Mouse (Mus musculus): ENCODE measurements at regions not wholly inside any gene's neighbourhood (a gene's known extent, or its start where the extent isn't known, plus 50 kb on each side); places are given as distances from the start of the nearest gene placed in this dataset.

GRCm38 (mm10) chr10:17630861-17631581, 92.0 kb upstream of the Cited2 start:
- DNase-seq (ENCODE audit: low spot score in 2 of 2) = no peak

DNA sequence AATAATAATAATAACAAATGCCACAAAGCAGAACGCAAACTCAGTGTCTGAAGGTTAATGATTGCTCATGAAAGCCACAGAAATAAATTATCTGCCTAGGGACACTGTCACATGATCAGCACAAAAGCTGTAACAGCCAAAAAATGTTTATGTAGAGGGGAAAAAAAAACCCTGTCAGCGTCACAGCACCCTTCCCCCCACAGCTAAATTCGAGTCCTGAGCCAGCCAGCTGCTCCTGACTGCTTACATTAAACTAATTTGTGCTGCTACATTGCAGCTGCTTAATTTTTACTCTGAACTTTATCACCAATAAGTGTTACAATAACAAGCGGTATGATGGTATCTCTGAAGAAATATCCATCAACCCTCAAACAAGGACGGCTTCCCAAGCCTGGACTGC, 91.2 kb upstream of the Cited2 start:
- DNase-seq (ENCODE audit: low spot score in 2 of 2) = no peak

GRCm38 (mm10) chr10:17632959-17633674, 89.9 kb upstream of the Cited2 start:
- DNase-seq (ENCODE audit: low spot score in 2 of 2) = no peak

DNA sequence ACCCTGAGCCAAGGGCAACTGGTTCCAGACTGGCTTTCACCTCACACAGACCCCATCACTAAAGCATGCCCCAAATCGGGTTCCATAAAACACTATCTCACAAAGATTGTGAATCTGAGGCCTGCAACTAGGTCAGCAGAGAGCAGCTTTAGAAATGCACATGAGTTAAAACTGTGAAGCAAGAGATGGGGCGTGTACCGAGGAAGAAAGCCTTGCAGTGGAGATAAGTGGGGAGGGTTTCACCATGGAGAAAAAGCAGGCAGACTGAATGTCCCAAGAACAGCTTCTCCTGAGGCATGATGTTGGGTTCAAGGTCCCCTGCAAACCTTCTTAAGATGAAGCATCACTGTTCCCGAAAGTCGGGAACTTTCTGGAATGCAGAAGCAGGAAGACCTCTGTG, 77.7 kb upstream of the Cited2 start:
- no peak for DNase-seq (ENCODE audit: low spot score in 2 of 2)

DNA sequence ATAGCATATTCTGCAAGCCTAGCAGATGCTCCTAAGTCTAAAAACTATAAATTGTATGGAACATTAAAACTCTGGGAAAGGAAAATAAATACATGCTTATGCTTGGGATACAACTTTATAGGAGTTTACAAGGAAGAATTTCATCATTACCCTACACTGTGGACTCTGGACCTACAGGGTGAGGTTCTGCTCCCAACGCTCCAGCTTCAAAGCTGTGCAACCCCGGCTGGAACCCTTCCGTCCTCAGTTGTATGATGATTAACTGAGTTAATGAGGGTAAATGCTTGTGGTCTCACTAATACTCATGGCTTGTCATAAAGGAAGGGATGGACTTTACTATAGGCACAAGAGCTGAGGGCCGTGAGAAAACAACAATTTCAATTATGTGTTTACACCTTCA, 76.6 kb upstream of the Cited2 start:
- no peak for DNase-seq (ENCODE audit: low spot score in 2 of 2)

GRCm38 (mm10) chr10:17648077-17648476, 74.9 kb upstream of the Cited2 start:
- no peak for DNase-seq (ENCODE audit: low spot score in 2 of 2)

DNA sequence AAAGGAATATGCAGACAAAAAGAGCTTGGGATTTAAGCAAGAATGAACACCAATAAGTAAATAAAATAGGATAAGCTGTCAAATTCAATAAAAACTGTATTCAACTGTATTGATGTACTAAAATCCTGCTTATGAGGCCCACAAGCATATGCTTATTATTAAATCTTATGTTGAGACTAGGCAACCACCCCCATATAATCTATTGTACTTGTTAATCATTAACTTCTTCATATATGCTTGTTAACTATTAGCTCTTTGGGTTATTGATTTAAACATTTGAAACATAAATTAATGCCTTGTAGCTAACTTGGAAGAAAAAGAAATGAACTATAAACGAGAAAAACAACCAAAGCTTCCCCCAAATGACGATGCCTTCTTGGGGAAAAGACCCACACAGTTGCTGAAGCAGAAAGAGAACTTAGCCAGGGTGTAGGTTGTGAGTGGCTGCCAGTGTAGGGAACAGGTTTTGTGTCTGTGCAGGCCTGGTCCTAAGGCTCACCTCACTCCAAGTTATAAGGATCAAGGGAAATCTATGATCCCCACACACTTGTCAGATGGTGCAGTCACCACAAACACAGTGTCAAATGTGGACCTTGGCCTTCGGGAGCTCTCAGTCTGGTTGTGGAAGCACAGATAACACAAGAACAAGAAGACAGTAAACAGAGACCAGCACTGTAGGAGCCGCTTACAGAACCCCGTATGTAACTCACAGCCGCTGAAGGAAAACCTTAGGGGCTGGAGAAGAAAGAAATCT, 71.8 kb upstream of the Cited2 start:
- no peak for DNase-seq (ENCODE audit: low spot score in 2 of 2)

DNA sequence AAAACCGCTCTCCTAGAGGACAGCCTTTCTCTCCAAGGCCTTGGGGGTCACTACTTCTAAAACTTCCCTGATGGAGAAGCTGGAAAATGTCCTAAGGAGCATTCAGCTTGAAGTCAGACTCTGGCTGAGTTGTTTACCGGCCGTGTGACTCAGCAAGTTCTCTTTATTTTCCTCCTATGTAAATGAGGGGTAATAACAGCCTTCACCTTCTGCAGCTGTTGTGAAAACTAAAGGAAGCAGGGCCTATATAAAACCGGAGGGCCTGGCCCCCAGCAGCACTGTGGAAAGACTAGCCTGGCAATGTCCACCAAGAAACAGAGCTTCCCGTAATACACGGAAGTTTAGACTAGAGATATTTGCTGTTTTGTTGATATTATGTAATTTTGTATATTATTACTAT, 69.7 kb upstream of the Cited2 start:
- DNase-seq (ENCODE audit: low spot score in 2 of 2) = no peak

DNA sequence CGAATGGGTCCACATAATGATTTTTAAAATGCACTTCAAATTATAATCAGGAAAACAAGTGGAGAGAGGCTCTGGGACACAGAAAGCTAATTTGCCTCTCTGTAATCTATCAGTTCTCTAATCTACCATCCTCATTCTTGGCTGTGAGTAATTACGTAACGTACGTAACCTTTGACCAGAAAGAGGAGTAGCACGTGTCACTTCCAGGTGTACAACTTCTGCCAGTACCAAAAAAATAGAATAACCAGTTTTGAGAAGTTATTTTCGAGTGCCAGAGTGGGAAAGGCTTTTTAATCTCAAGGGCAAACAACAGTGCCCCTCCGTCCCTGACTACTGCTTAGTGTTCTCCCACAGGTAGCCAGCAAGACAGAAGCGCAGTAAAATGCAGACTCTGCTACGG, 69.2 kb upstream of the Cited2 start:
- no peak for DNase-seq (ENCODE audit: low spot score in 2 of 2)

DNA sequence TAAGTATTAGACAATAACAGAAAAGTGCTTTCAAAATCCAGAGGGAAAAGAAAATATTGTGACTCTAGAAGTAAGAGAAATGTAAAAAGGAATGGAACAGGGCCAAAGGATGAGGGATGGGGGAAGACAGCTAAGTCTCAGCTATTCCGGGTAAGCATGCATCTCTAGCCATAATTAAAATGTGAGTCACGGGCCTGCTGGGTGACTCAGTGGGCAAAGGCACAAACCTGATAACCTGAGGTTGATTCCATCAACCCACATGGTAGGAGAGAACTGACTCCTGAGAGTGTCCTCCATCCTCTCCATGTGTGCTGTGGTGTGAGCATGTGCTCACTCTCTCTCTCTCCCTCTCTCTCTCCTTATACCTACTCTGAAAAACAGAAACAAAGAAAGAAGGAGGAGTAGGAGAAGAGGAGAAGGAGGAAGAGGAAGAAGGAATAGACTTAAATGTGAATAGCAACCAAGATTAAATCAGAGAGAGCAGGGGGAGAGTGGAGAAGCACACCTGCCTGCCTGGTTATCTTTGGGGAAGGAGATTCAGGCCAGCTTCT, 68.6 kb upstream of the Cited2 start:
- no peak for DNase-seq (ENCODE audit: low spot score in 2 of 2)

GRCm38 (mm10) chr10:17655459-17656051, 67.5 kb upstream of the Cited2 start:
- DNase-seq (ENCODE audit: low spot score in 2 of 2) = no peak

GRCm38 (mm10) chr10:17656305-17656704, 66.7 kb upstream of the Cited2 start:
- DNase-seq (ENCODE audit: low spot score in 2 of 2) = no peak

DNA sequence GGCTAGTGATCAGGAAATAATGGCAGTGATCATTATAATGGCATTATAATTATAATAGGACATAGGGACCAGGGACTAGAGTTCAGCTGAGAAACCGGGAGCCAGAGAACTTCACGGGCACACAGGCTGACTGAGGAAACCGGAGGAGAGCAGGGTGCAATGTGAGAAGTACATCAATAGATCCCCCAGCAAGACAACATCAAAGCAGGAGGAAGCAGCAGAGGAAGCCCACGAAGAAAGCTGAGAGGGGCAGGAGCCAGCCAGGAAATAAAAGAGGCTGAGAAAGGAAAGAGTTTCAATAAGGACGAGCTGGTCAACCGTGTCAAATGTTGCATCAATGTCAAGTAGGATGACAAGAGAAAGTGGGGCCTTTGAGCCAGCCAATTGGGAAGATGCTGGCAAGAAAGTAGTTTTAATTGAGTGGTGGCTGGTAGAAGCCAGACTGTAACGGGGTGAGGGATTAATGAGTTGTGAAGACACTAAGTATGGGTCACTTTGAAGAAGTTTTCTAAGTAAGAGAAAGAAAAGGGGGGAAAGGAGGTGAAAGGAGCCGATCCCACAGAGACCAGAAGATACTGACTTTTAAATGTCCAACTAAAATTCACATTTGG, 66.0 kb upstream of the Cited2 start:
- no peak for DNase-seq (ENCODE audit: low spot score in 2 of 2)

GRCm38 (mm10) chr10:17659575-17659974, 63.4 kb upstream of the Cited2 start:
- DNase-seq (ENCODE audit: low spot score in 2 of 2) = no peak

DNA sequence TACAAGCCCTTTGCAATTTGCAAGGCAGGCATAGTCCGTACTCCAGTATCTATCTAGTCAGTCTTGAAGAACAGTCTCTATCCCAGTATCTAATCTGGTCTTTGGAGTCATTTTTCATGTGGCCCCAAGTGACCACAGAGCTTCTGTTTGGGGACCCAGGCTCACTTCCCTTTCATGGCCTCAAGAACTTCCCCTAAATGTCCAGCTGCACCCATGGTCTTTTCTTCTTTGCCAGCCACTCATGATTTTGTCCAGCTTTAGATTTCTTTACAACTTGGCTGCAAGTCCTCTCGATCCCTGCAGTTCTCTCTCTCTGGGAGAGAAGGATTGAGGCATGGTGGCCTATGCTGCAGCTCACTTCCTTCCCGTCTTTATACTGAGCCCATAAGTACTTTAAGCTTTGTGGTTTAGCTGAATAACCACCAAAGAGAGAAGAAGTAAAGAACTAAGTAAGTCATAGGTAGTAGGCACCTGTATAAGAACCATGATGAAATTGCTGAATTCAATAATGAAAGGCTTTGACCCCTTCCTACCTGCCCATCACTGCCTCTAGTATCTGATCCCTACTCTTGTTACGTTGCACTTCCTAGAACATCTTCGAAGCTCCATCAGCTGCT, 62.1 kb upstream of the Cited2 start:
- DNase-seq (ENCODE audit: low spot score in 2 of 2) = no peak

- DNase-seq (ENCODE audit: low spot score in 2 of 2) = no peak
Measured at GRCm38 (mm10) chr10:17666089-17666488, 56.9 kb upstream of the Cited2 start.

- no peak for DNase-seq (ENCODE audit: low spot score in 2 of 2)
Measured at GRCm38 (mm10) chr10:17669401-17669800, 53.6 kb upstream of the Cited2 start.
